Comparison of ENCODE assay signal across 15 mouse cellular contexts in the genomic region with DNA sequence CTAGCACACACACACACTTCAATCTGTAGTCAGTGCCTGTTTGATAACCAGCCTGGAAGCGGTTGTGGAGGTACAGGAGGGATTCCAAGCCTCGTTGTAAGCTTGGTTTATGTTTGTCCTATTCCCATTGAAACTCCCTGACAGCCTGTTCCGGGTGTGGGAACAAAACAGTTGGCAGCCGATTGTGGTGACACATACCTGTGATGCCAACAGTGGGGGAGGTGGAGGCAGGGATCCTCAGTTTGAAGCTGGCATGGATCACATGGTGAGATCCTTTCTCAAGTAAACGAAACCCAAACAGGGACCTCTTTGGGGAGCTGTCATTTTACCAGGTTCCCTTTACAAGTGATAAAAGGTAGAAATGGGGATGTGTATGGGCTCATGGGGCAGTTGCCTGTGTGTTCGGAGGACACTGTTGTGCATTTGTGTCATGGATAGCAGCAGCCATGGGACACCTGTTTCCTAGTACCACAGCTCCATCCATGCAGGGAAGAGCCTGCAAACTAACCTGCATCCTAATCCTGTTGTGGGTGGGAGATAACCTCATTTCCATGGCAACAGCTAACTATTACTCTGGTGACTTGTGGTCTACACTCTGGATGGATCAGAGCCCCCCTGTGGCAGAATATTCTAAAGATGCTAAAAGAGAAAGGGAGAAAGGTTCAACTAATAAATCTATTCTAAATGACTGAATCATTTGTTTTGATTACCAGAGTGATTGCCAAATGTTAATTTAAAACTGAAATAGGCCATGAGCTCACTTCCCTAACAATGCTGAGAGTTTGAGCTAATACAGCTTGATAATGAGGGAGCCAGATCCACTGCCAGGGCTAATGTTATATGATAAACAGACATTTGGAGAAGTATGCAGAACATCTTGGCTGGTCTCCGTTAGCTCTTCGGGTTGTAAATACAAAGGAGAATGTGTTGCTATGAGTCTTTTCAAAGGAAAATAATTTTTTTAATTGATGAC. TPM values are rescaled to one million over a fixed set of nuclear protein-coding genes. Genes with fewer than 3 reads are reported as not detected.
DNase-seq lines count a peak whose midpoint lies in the region; ATAC-seq and TF ChIP-seq lines count a peak whose summit lies in the region.
"Had no signal": no experiment of that assay in that cellular context is flagged by ENCODE, and none has a peak within 500 bp of the region (broad histone marks: within the 10 kb centered on the region; RNA-seq: fewer than 3 reads in every experiment).

No protein-coding gene starts in this region.

- peak; percentile 12 to 29 for DNase-seq in left cerebral cortex, adult 2 months (ENCODE audit: extremely low spot score in 1 of 2, low spot score in 2 of 2)
- no peak for DNase-seq in left cerebral cortex, adult 11 months (ENCODE audit: low spot score)
- DNase-seq in brain, embryonic 14.5 days (ENCODE audit: low read depth), result peak; percentile 72
- DNase-seq in cerebellum, adult 2 months, result peak; percentile 57 to 79
- peak; percentile 25 to 44 for DNase-seq in layer of hippocampus, adult 8-10 months (ENCODE audit: low spot score in 2 of 2)
- no peak for DNase-seq in heart, postnatal 10 days
- DNase-seq in testis, postnatal 10 days (ENCODE audit: low spot score), result no peak
- DNase-seq: adrenal gland, adult 2 months; gastrocnemius, adult 2 months; kidney, postnatal 4 days; spleen, adult 18-20 months had no signal

- no peak for ATAC-seq in erythroblast, adult 5-6 weeks (replicated peaks; ENCODE audit: low FRiP score, poor library complexity, severe bottlenecking)
- ATAC-seq: intestine, embryonic 15.5 days had no signal

- no peak overlapping the region for H3K27ac ChIP-seq in left cerebral cortex, adult 2 months
- no peak overlapping the region; the same call in 1 of the 2 replicates for H3K27ac ChIP-seq in cerebellum, adult 2 months (ENCODE audit: insufficient read depth, low read length)
- H3K27ac ChIP-seq: gastrocnemius, adult 2 months; intestine, embryonic 15.5 days; lung, embryonic 15.5 days had no signal

- WGBS in cerebellum, adult 2 months, result 30% methylated on average over 8 of the region's 8 CpGs

- no peak overlapping the region for H3K4me3 ChIP-seq in left cerebral cortex, adult 2 months
- H3K4me3 ChIP-seq in cerebellum, adult 2 months (replicated peaks; ENCODE audit: insufficient read depth, low read depth, low read length), result no peak overlapping the region
- H3K4me3 ChIP-seq: gastrocnemius, adult 2 months; intestine, embryonic 15.5 days; lung, embryonic 15.5 days had no signal

- intact Hi-C loops in left cerebral cortex, adult 2 months (cut with DNase I), result loop anchor here (5.0 kb wide), 1 partner anchor 101 kb away; no protein-coding TSS in a partner anchor
- intact Hi-C loops in heart, postnatal 10 days (cut with DNase I), result no loop called here

- TF ChIP-seq POLR2A in brain, embryonic 14.5 days (IDR thresholded peaks at IDR 0.05; ENCODE audit: borderline replicate concordance, extremely low read depth, insufficient read depth, insufficient read length, poor library complexity, severe bottlenecking), result no peak
- TF ChIP-seq POLR2A in cerebellum, adult 2 months (IDR thresholded peaks at IDR 0.05; ENCODE audit: borderline replicate concordance, insufficient read depth, low read length), result no peak

- no peaks in the 10 kb centered on the region; the same call in 1 of the 2 replicates for H3K4me1 ChIP-seq in cerebellum, adult 2 months (ENCODE audit: control insufficient read depth, insufficient read depth, low read length)
- H3K4me1 ChIP-seq: intestine, embryonic 15.5 days; lung, embryonic 15.5 days had no signal

- TF ChIP-seq CTCF in left cerebral cortex, adult 2 months (IDR thresholded peaks at IDR 0.05), result no peak
- no peak for TF ChIP-seq CTCF in brain, embryonic 14.5 days (IDR thresholded peaks at IDR 0.05; ENCODE audit: borderline replicate concordance, extremely low read depth, insufficient read depth, insufficient read length)
- TF ChIP-seq CTCF in cerebellum, adult 2 months (IDR thresholded peaks at IDR 0.05; ENCODE audit: borderline replicate concordance, insufficient read depth, low read depth, low read length), result no peak

- H3K27me3 ChIP-seq in cerebellum, adult 2 months (ENCODE audit: control insufficient read depth, insufficient read depth, low read length), result no peaks in the 10 kb centered on the region
- H3K27me3 ChIP-seq: CH12.LX; intestine, embryonic 15.5 days; lung, embryonic 15.5 days had no signal

RNA-seq across cellular contexts. Expression of gene Fhl1, which starts 22.0 kb away (rescaled TPM):
- 10 to 100 TPM; 89.4 to 94.0 TPM for total RNA-seq in left cerebral cortex, adult 2 months (2021)
- polyA plus RNA-seq in brain, embryonic 14.5 days (2012; rRNA removed), result 204 and 237 TPM in 2 replicates
- polyA plus RNA-seq in cerebellum, adult 2 months (2012; rRNA removed), result 174 and 191 TPM in 2 replicates
- total RNA-seq in layer of hippocampus, adult 8-10 months (2022), result 100 to 1,000 TPM in 1 of 4 experiments, 10 to 100 TPM in 3; 77.8 to 104 (median 90.7) TPM
- total RNA-seq in heart, postnatal 10 days (2021), result 100 to 1,000 TPM; 137 to 186 TPM
- not detected in 2 replicates for total RNA-seq in erythroblast, adult 5-6 weeks (2015; ENCODE audit: low replicate concordance)
- 0.34 TPM in 1 of 2 replicates, not detected in the other for total RNA-seq in erythroblast, adult 5-6 weeks (2017; ENCODE audit: low replicate concordance)
- total RNA-seq: CH12.LX had no signal

Comparison
In these comparisons a context has a peak if more than half of its experiments do, and no peak if none do; other contexts are left out.
1. DNase-seq: peak in left cerebral cortex, adult 2 months (2 of 2), brain, embryonic 14.5 days (single experiment), cerebellum, adult 2 months (2 of 2) and layer of hippocampus, adult 8-10 months (2 of 2); none in left cerebral cortex, adult 11 months (single experiment), heart, postnatal 10 days (0 of 2) and testis, postnatal 10 days (single experiment).
2. RNA of gene Fhl1, which starts 22.0 kb away (total RNA-seq): 137 to 186 TPM in heart, postnatal 10 days, 77.8 to 104 TPM in layer of hippocampus, adult 8-10 months and 89.4 to 94.0 TPM in left cerebral cortex, adult 2 months; 0.34 TPM in erythroblast, adult 5-6 weeks; every median in the first group is over 10 times any median in the second.